Mouse (Mus musculus) hindbrain, embryonic 10.5 days (tissue): ENCODE results near the gene Pigm. TPM values are rescaled to one million over a fixed set of nuclear protein-coding genes. Genes with fewer than 3 reads are reported as not detected.

Experiments used
- DNase-seq: peaks from one replicate; pipeline ENCODE4 v3.0.0-alpha.2; 2017; ENCODE audit warnings: low spot score
- H3K27ac ChIP-seq: fragments of 300-500 bp; sonication (generic); 2 replicates; pipeline ENCODE4 v1.5.1; 2016; ENCODE audit warnings: mild to moderate bottlenecking, moderate library complexity
- H3K27me3 ChIP-seq: fragments of 300-500 bp; sonication (generic); 2 replicates; pipeline ENCODE4 v1.6.1; 2016; ENCODE audit warnings: mild to moderate bottlenecking; ENCODE audit not compliant: poor library complexity, insufficient read depth, severe bottlenecking
- H3K36me3 ChIP-seq: fragments of 300-500 bp; sonication (generic); 2 replicates; pipeline ENCODE4 v1.6.1; 2016; ENCODE audit warnings: mild to moderate bottlenecking, moderate library complexity
- H3K4me1 ChIP-seq: fragments of 300-500 bp; sonication (generic); replicated peaks from 2 replicates; pipeline ENCODE4 v1.6.1; 2016; ENCODE audit warnings: mild to moderate bottlenecking
- H3K4me3 ChIP-seq: fragments of 300-500 bp; sonication (generic); 2 replicates; pipeline ENCODE4 v1.5.1; 2016; ENCODE audit warnings: mild to moderate bottlenecking, moderate library complexity
- H3K9me3 ChIP-seq: fragments of 300-500 bp; sonication (generic); 2 replicates; pipeline ENCODE4 v1.6.1; 2016; ENCODE audit warnings: mild to moderate bottlenecking, moderate library complexity
- WGBS: fragments of 180-500 bp; shearing (Covaris S2); methylation state at CpG from one replicate; pipeline ENCODE4 v1.1.7; 2016; 5-methylcytosine and 5-hydroxymethylcytosine counted together
- polyA plus RNA-seq: library from polyadenylated mRNA; unstranded; fragments of >200 nt; fragmentation: Nextera tagmentation; extraction: Ambion mirVana; gene quantifications from 2 replicates; pipeline ENCODE4 v1.2.1, GENCODE M21; 2016

Gene Pigm
- polyA plus RNA-seq, 1 experiment from 2014 or later = 8.7 TPM

DNA sequence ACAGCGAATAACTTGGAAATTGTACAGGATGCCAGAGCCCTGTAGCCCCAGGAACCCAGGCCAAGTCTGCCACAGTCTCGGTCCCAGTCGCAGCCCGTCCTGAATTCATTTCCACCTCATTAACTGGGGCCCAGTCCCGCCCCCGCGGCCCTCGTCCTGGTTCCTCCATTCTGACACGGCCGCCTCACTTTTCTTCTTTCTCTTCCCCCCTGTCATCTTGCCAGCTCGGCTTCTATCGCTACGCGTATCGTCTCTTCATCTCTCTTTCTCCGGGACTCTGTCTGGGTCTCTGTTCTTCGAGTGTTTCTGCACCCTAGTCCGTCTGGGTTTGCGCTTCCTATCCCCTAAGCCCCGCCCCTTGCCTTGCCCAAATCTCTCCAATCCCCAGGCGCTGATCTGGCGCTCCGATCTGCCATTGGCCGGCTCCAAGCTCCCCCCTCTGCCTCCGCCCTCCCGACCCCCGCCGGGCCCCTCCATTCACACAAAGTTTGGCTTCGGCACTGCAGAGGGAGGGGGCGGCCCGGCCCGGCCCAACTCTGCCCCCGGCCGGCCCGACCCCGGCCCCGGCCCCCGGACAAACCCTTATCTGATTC, 35.5 kb upstream of the Pigm start, which contains the start of gene Kcnj10:
Kcnj10 (plus strand) TSS at position 482 of the 593 bp plus-strand sequence.
- Histone ChIP-seq H3K36me3 (no peaks in the 10 kb centered on the region), H3K27me3 (peaks cover 54% of the 10 kb centered on the region), H3K27ac (peak within 1 kb of the TSS; percentile 73), H3K4me3 (peak within 1 kb of the TSS; percentile 60), H3K9me3 (no peaks in the 10 kb centered on the region), H3K4me1 (peaks cover 47% of the 10 kb centered on the region)
- 2% methylated on average over 38 of the region's 38 CpGs for WGBS
- DNase-seq = peak; percentile 86

DNA sequence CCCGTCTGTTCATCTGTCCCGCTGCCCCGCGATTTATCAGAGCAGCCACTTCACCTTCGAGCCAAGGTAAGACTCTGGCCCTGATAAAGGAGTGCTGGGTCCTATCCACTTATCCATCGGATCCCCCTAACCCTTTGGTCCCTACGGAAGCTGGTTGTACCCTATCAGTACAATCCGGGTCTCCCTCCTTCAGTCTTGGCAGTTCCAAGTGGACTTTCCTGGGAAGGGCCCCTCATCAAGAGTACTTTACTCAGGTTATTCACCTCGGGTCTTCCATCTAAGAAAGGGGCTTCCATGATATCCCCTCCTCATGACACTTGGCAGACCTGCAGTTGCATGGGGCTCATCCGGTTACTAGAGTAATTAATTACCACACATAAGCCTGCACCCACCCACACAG, 35.0 kb upstream of the Pigm start:
- Histone ChIP-seq H3K27me3 (peaks cover 49% of the 10 kb centered on the region), H3K36me3 (no peaks in the 10 kb centered on the region), H3K9me3 (no peaks in the 10 kb centered on the region), H3K27ac (peak overlapping the region; percentile 73), H3K4me1 (peaks cover 48% of the 10 kb centered on the region), H3K4me3 (peak overlapping the region; percentile 60)
- WGBS = 23% methylated on average over 10 of the region's 10 CpGs
- no peak for DNase-seq

DNA sequence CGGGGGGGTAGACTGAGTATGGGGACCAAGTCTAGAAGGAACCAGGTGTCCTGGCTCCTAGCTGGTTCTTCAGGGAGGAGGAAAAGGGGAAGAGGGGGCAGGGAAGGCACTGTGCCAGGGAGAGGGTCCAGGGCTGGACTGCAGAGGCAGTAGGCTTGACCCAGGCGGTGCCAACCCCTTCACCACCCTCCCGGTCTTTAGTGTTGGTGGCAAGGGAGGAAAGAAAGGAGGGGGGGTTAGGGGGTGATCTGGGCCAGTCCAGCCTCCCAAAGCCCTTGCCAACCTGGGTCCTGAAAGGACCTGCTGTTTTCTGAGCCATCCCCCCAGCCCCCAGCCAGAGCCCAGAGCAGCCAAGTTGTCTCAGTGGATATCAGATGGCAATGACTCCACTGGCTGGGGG, 33.6 kb upstream of the Pigm start:
- DNase-seq = no peak
- no peaks in the 10 kb centered on the region for H3K9me3 ChIP-seq
- WGBS = 86% methylated on average over 3 of the region's 3 CpGs
- H3K4me3 ChIP-seq = no peak overlapping the region
- H3K27ac ChIP-seq = 0 out of 2 replicates have a peak overlapping the region, but pooled peaks have one; percentile 31
- peaks cover 49% of the 10 kb centered on the region for H3K27me3 ChIP-seq
- H3K4me1 ChIP-seq = peaks cover 46% of the 10 kb centered on the region
- H3K36me3 ChIP-seq = no peaks in the 10 kb centered on the region

DNA sequence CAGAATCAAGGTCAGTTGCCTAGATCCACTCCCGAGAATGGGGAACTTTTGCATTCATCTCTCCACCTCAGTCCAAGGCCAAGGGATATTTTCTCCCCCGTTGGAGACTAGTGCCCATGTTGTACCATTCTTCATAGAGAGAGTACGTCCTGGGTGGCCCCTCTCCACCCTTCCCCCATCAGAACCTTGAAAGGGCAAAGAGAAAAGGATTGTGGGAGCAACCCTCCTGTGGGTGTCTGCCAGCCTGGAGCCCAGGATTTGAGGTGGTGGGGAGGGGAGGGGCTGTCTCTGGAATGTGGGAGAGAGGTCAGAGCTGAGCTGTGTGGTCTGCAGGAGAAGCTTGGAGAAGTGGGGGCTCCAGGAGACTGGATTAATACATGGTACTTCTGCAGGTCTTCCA, 32.4 kb upstream of the Pigm start:
- Histone ChIP-seq H3K4me1 (peaks cover 49% of the 10 kb centered on the region), H3K4me3 (no peak overlapping the region), H3K27ac (peak overlapping the region; percentile 40; the same call in 1 of the 2 replicates), H3K27me3 (peaks cover 47% of the 10 kb centered on the region), H3K36me3 (no peaks in the 10 kb centered on the region), H3K9me3 (no peaks in the 10 kb centered on the region)
- 56% methylated on average over 3 of the region's 3 CpGs for WGBS
- DNase-seq = no peak

DNA sequence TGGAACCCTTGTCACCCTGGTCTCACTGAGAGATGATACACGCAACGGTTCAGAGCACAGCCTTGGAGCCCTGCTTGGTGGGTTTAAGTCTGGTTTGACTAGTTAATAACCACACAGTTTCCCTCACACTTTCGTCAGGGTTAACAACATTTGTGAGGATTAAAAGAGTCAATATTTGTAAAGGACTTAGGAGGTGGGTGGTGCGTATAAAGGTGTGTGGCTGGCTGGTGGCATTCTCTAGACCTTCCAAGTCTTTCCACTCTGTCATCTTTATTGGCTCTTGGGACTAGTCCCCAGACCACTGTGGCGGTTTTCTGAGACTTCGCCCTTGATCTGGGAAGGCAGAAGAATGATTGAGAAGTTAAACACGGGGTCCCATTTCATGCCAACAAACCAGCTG, 31.5 kb upstream of the Pigm start:
- peak overlapping the region; percentile 16; the same call in 1 of the 2 replicates for H3K27ac ChIP-seq
- no peak for DNase-seq
- 87% methylated on average over 7 of the region's 7 CpGs for WGBS
- H3K4me3 ChIP-seq = no peak overlapping the region
- peaks cover 58% of the 10 kb centered on the region for H3K4me1 ChIP-seq
- H3K36me3 ChIP-seq = no peaks in the 10 kb centered on the region
- H3K27me3 ChIP-seq = peaks cover 38% of the 10 kb centered on the region
- H3K9me3 ChIP-seq = no peaks in the 10 kb centered on the region

DNA sequence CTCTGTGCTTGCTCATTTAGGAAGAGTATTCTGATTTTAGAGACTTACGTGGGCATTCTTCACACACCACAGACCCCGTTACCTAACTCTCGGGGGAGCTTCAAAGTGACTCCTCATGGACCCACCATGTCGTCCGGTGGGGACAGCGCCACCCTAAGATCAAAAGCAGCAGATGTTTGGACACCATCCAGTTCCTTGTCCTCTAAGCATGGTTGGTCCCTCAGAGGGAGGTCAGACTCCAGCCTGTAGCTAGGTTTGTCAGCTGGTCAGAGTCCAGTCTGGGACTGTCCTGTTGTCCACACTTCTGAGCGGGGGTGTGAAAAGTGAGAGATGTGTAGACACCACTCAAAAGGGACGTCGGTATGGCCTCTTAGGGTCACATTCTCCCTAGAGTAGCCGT, 29.6 kb upstream of the Pigm start:
- H3K27ac ChIP-seq = peak overlapping the region; percentile 93
- H3K4me3 ChIP-seq = no peak overlapping the region
- WGBS = 91% methylated on average over 10 of the region's 10 CpGs
- no peaks in the 10 kb centered on the region for H3K36me3 ChIP-seq
- no peaks in the 10 kb centered on the region for H3K9me3 ChIP-seq
- peaks cover 23% of the 10 kb centered on the region for H3K27me3 ChIP-seq
- peaks cover 60% of the 10 kb centered on the region for H3K4me1 ChIP-seq
- DNase-seq = no peak

DNA sequence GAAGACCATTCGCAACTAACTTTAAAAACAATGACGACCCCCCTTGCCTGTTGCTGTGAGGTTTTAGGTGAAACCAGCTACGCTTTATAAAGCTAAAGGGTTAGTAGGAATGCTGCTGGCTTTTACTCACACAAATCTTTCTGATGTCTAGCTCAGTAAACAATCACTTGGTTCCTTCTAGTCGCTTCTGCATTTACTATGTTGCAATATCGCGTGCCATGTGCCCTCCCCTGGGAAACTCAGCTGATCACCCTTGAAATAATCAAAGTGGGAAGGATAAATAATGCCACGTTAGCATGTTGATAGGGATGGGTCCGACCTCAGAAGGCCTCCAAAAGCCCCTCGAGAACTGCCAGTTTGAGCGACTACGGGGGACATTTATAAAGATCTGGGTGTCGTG, 29.0 kb upstream of the Pigm start:
- peaks cover 59% of the 10 kb centered on the region for H3K4me1 ChIP-seq
- no peak for DNase-seq
- no peak overlapping the region for H3K4me3 ChIP-seq
- no peaks in the 10 kb centered on the region for H3K36me3 ChIP-seq
- WGBS = 90% methylated on average over 12 of the region's 12 CpGs
- peaks cover 23% of the 10 kb centered on the region for H3K27me3 ChIP-seq
- peak overlapping the region; percentile 93 for H3K27ac ChIP-seq
- H3K9me3 ChIP-seq = no peaks in the 10 kb centered on the region

DNA sequence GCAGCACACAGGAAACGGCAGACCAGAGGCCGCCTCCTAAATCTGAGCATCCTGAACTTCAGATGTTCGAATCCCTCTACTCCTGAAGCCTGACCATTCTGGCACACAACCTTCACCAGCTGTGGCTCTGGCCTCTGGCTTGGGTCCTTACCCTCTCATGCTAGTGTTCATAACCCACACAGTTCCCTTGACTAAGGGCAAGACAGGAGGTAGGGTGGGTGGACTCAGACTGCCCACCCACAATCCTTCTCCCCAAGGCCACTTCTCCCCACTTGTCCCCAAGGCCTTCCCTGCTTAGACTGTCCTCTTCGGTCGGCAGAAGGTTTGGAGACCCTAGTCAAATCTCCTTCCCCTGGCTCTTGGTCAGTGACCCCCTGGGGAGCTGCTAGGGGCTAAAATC, 26.8 kb upstream of the Pigm start:
- Histone ChIP-seq H3K27me3 (peaks cover 18% of the 10 kb centered on the region), H3K27ac (peak overlapping the region; percentile 93), H3K4me1 (peaks cover 59% of the 10 kb centered on the region), H3K4me3 (peak overlapping the region; percentile 37; the same call in 1 of the 2 replicates), H3K9me3 (no peaks in the 10 kb centered on the region), H3K36me3 (no peaks in the 10 kb centered on the region)
- no peak for DNase-seq
- 47% methylated on average over 5 of the region's 5 CpGs for WGBS

DNA sequence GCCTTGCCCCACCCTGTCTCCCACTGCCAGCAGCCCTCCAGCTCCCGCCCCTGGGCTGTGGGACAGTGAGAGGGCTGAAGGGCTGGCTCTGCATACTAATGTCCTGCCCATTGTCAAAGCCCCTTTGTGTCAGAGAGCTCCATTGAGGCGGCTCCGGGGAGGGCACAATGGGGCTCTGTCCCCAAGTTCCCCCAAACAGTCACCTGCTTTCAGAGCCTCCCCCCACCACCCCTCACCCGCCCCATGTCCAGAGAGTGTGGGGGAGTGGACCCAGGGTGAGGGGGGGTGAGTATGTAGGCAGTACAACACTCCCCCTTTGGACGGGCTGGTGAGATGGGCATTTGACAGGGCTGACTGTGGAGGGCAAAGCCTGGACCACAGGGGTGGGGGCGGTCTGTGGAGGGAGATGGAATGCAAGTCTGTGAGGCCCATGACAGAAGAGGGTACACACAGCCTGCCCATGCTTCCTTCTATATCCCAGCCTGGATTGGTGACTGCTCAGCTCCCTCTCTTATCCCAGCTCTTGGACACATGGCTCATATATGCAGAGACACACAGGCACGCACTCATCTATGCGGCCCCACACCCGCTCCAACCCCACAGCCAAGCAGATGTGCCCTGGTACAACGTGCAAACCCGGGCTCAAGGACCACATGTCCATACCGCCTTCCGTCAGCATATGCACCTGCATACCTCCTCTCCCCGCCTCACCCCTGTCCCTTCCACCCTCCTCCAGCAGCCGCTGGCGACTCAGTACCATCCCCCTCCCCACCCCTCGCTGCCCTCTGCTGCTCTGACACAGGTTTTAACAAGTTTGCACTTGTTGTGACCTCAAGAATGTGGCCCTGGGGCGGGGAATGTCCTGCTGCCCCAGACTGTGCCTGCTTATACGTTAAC, 26.2 kb upstream of the Pigm start:
- peak; percentile 91 for DNase-seq
- Histone ChIP-seq H3K4me1 (peaks cover 65% of the 10 kb centered on the region), H3K9me3 (no peaks in the 10 kb centered on the region), H3K27me3 (peaks cover 18% of the 10 kb centered on the region), H3K4me3 (peak overlapping the region; percentile 37), H3K27ac (peak overlapping the region; percentile 93), H3K36me3 (no peaks in the 10 kb centered on the region)
- 5% methylated on average over 19 of the region's 19 CpGs for WGBS

DNA sequence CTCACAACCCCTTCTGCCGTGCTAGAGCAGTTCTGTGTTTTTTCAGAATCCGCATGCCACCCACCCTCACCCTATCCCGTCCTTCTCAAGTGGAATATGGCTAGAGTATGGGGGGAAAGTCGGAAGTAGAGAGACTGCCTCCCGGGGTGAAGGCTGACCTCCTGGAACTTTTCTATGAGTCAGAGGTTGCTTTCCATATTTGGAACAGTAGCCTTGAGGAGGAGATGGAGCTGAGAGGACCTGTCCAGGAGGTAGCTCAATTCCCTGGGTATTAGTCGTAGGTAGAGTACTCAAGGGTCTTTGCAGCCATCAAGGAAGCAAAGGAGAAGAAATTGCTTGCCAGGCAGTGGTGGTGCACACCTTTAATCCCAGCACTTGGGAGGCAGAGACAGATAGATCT, 24.3 kb upstream of the Pigm start:
- WGBS = 77% methylated on average over 6 of the region's 6 CpGs
- Histone ChIP-seq H3K27me3 (peaks cover 26% of the 10 kb centered on the region), H3K27ac (peak overlapping the region; percentile 93), H3K36me3 (no peaks in the 10 kb centered on the region), H3K4me3 (no peak overlapping the region), H3K4me1 (peaks cover 76% of the 10 kb centered on the region), H3K9me3 (no peaks in the 10 kb centered on the region)
- DNase-seq = no peak

DNA sequence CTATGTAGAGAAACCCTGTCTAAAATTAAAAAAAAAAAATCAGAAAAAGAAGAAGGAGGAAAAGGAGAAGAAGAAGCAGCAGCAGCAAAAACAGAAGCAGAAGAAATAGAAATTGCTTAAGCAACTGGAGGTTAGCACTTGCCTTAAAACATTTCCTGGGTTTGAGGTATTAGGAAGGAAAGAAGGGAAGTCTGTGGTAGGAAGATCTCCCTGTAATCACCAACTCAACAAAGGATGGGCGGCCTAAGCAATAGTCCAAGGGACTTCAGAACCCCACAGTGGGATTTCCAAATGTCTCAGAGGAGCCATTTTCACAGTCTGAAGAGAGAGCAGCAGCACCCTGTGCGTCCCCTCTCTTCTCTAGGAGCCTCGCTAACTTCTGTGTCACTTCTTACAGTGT, 23.9 kb upstream of the Pigm start:
- no peak for DNase-seq
- WGBS = 82% methylated on average over 3 of the region's 3 CpGs
- H3K9me3 ChIP-seq = no peaks in the 10 kb centered on the region
- H3K4me3 ChIP-seq = no peak overlapping the region
- H3K36me3 ChIP-seq = no peaks in the 10 kb centered on the region
- peaks cover 76% of the 10 kb centered on the region for H3K4me1 ChIP-seq
- peaks cover 27% of the 10 kb centered on the region for H3K27me3 ChIP-seq
- H3K27ac ChIP-seq = peak overlapping the region; percentile 66

DNA sequence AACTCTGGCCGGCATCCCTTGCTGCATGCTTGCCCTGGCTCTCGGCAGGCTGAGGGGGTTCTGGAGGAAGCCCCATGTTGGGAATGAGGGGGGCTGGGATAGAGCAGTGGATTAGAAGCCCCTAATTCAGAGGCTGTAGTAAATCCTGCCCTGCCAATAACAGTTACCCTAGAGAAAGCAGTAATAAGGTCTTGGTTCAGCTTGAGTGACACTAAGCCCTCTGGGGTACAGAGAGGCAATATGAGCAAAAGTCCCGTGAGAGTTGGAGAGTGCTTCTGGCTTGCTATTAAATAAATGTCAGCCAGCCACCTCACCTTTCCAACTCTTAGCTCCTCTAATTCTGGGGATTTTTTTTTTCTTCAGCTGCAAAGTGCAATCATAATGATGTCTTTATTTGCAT, 21.0 kb upstream of the Pigm start:
- H3K4me1 ChIP-seq = peaks cover 75% of the 10 kb centered on the region
- peaks cover 35% of the 10 kb centered on the region for H3K27me3 ChIP-seq
- peak overlapping the region; percentile 60 for H3K27ac ChIP-seq
- WGBS = 42% methylated on average over 3 of the region's 3 CpGs
- no peak overlapping the region for H3K4me3 ChIP-seq
- H3K9me3 ChIP-seq = no peaks in the 10 kb centered on the region
- no peaks in the 10 kb centered on the region for H3K36me3 ChIP-seq
- DNase-seq = no peak

DNA sequence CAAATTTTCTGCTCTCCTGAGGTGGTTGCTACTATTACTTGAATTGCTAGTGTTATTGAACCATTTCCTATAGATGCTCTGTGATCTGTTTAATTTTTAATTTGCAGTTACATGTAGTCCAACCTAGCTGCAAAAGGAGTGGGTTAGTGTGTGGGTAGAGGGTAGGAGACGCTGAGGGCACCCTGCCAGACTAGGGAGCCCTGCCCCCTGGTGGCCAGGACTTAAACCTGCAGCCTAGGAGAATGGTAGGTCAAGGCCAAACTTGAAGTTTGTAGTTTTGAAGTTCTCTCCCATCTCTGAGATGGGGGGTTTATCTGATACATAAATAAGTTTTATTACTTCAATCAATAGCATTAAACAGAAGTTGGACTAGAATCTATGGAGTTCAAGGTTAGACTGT, 18.8 kb upstream of the Pigm start:
- Histone ChIP-seq H3K27ac (no peak overlapping the region), H3K9me3 (no peaks in the 10 kb centered on the region), H3K27me3 (peaks cover 32% of the 10 kb centered on the region), H3K36me3 (no peaks in the 10 kb centered on the region), H3K4me1 (peaks cover 55% of the 10 kb centered on the region), H3K4me3 (no peak overlapping the region)
- WGBS = 6% methylated on average over 1 of the region's 1 CpGs
- DNase-seq = peak; percentile 51
